Mouse (Mus musculus) CH12.LX (cell line): ENCODE results near the gene Cux1. TPM values are rescaled to one million over a fixed set of nuclear protein-coding genes. Genes with fewer than 3 reads are reported as not detected.

ENCODE experiments used
- DNase-seq: peaks from one replicate; pipeline ENCODE4 v3.0.0-alpha.2; 2013; ENCODE audit errors: extremely low read depth
- H3K27ac ChIP-seq: 2 replicates; pipeline ENCODE4 v1.5.1; 2012; ENCODE audit warnings: low read depth, mild to moderate bottlenecking, control low read depth, moderate library complexity; ENCODE audit not compliant: insufficient read depth
- H3K27me3 ChIP-seq: replicated peaks from 2 replicates; pipeline ENCODE3; 2012; ENCODE audit warnings: inconsistent platforms
- H3K36me3 ChIP-seq, 2 experiments: replicated peaks in 1 of 2; 2 replicates each; pipeline versions ENCODE3 to v1.6.1; 2012; ENCODE audit warnings: inconsistent platforms in 1 of 2, low read length in 1 of 2, mild to moderate bottlenecking in 1 of 2, mixed read lengths in 1 of 2, moderate library complexity in 1 of 2; ENCODE audit not compliant: control insufficient read depth in 1 of 2, insufficient read depth in 1 of 2
- H3K4me1 ChIP-seq, 2 experiments: 2 replicates each; pipeline ENCODE4 v1.6.1; 2012; ENCODE audit warnings: inconsistent platforms in 1 of 2, moderate library complexity in 1 of 2; ENCODE audit not compliant: insufficient read depth in 2 of 2, control insufficient read depth in 1 of 2
- H3K4me2 ChIP-seq: 2 replicates; pipeline ENCODE4 v1.6.1; 2012; ENCODE audit warnings: low read depth, mild to moderate bottlenecking, control low read depth; ENCODE audit not compliant: poor library complexity, insufficient read depth, severe bottlenecking
- H3K4me3 ChIP-seq, 3 experiments: fragments of 150-350 bp in 1 of 3; sonication (generic) in 1 of 3; replicated peaks in 1 of 3; 2 replicates each; pipeline versions ENCODE3 to v1.5.1; 2011 to 2012; ENCODE audit warnings: low read depth in 2 of 3, low read length in 2 of 3, mild to moderate bottlenecking in 2 of 3, moderate library complexity in 2 of 3, control low read depth in 1 of 3, improper control_type of control experiment in 1 of 3, inconsistent platforms in 1 of 3, mixed read lengths in 1 of 3; ENCODE audit not compliant: poor library complexity in 1 of 3
- H3K79me2 ChIP-seq: replicated peaks from 2 replicates; pipeline ENCODE4 v1.6.1; 2012; ENCODE audit warnings: mild to moderate bottlenecking, moderate library complexity; ENCODE audit not compliant: control insufficient read depth, poor library complexity, insufficient read depth, severe bottlenecking; ENCODE audit errors: extremely low read depth
- H3K9ac ChIP-seq: 2 replicates; pipeline ENCODE4 v1.6.1; 2012; ENCODE audit warnings: low read depth, mild to moderate bottlenecking, control low read depth, moderate library complexity; ENCODE audit not compliant: insufficient read depth
- H3K9me3 ChIP-seq: replicated peaks from 2 replicates; pipeline ENCODE3; 2012; ENCODE audit warnings: low read length, inconsistent platforms, mixed read lengths
- CHD2 ChIP-seq: IDR thresholded peaks from 2 replicates; pipeline ENCODE4 v1.6.1; 2011; ENCODE audit warnings: low read length, improper control_type of control experiment
- E2F4 ChIP-seq: IDR thresholded peaks from 2 replicates; pipeline ENCODE4 v1.6.1; 2011; ENCODE audit warnings: low read depth, low read length, improper control_type of control experiment; ENCODE audit not compliant: insufficient replicate concordance
- ELF1 ChIP-seq: IDR thresholded peaks from 2 replicates; pipeline ENCODE4 v1.6.1; 2014; ENCODE audit warnings: low read depth, mild to moderate bottlenecking, inconsistent platforms, low read length, improper control_type of control experiment
- EP300 ChIP-seq: IDR thresholded peaks from 2 replicates; pipeline ENCODE4 v1.6.1; 2011; ENCODE audit warnings: low read length, improper control_type of control experiment
- GABPA ChIP-seq: IDR thresholded peaks from 2 replicates; pipeline ENCODE4 v1.6.1; 2012; ENCODE audit warnings: low read depth, low read length, improper control_type of control experiment, inconsistent platforms; ENCODE audit not compliant: insufficient replicate concordance
- HCFC1 ChIP-seq: IDR thresholded peaks from 2 replicates; pipeline ENCODE4 v1.6.1; 2012; ENCODE audit warnings: low read depth, mild to moderate bottlenecking, inconsistent platforms, low read length, improper control_type of control experiment
- KAT2A ChIP-seq: IDR thresholded peaks from 2 replicates; pipeline ENCODE4 v1.6.1; 2012; ENCODE audit warnings: low read length, improper control_type of control experiment, inconsistent platforms; ENCODE audit not compliant: insufficient replicate concordance
- MAX ChIP-seq: IDR thresholded peaks from 2 replicates; pipeline ENCODE4 v1.6.1; 2011; ENCODE audit warnings: low read length, improper control_type of control experiment
- MYC ChIP-seq: IDR thresholded peaks from 2 replicates; pipeline ENCODE4 v1.6.1; 2011; ENCODE audit warnings: low read depth, mild to moderate bottlenecking, improper control_type of control experiment, low read length
- NRF1 ChIP-seq: IDR thresholded peaks from 2 replicates; pipeline ENCODE4 v1.6.1; 2014; ENCODE audit warnings: low read depth, mild to moderate bottlenecking, inconsistent platforms, low read length, improper control_type of control experiment, moderate library complexity
- PAX5 ChIP-seq: IDR thresholded peaks from 2 replicates; pipeline ENCODE4 v1.6.1; 2012; ENCODE audit warnings: low read length, inconsistent platforms, mixed read lengths
- RAD21 ChIP-seq: IDR thresholded peaks from 2 replicates; pipeline ENCODE4 v1.6.1; 2011; ENCODE audit warnings: low read depth, mild to moderate bottlenecking, low read length, improper control_type of control experiment, moderate library complexity
- RCOR1 ChIP-seq: conservative IDR thresholded peaks from 2 replicates; pipeline ENCODE4 v1.6.1; 2012; ENCODE audit warnings: low read depth, mild to moderate bottlenecking, inconsistent platforms, low read length, improper control_type of control experiment
- UBTF ChIP-seq: IDR thresholded peaks from 2 replicates; pipeline ENCODE4 v1.6.1; 2012; ENCODE audit warnings: low read depth, mild to moderate bottlenecking, inconsistent platforms, low read length, improper control_type of control experiment, moderate library complexity
- ZC3H11A ChIP-seq: IDR thresholded peaks from 2 replicates; pipeline ENCODE4 v1.6.1; 2012; ENCODE audit warnings: low read depth, mild to moderate bottlenecking, inconsistent platforms, low read length, improper control_type of control experiment
- ZMIZ1 ChIP-seq: IDR thresholded peaks from 2 replicates; pipeline ENCODE4 v1.6.1; 2012; ENCODE audit warnings: low read depth, mild to moderate bottlenecking, inconsistent platforms, low read length, improper control_type of control experiment
- dilution Hi-C: fragments of 300-500 bp; cut with MboI; formaldehyde crosslinking; loops from 2 replicates; pipeline ENCODE4 v1.14.3; 2020; ENCODE audit warnings: low sequenced_read_pairs; ENCODE audit not compliant: extremely low pct_unique_long_range_greater_than_20kb, extremely low pct_ligation_motif_present
- in situ Hi-C: fragments of 300-500 bp; cut with MboI; formaldehyde crosslinking; loops from 3 replicates; pipeline ENCODE4 v1.14.3; 2019; ENCODE audit warnings: low sequenced_read_pairs, low pct_ligation_motif_present, low pct_unique_long_range_greater_than_20kb, mixed read lengths
- polyA plus RNA-seq: library from polyadenylated mRNA; unstranded; fragments of >175 nt; gene quantifications from 2 replicates; pipeline ENCODE4 v1.2.1, GENCODE M21; 2012; ENCODE audit warnings: low read depth; ENCODE audit not compliant: insufficient read length
- total RNA-seq, 2 experiments: library from RNA; depleted of rRNA; stranded (reverse); fragments of 300-350 nt in 1 of 2; fragments of >200 nt in 1 of 2; gene quantifications; 2 replicates each; pipeline ENCODE4 v1.2.3; 2012 to 2014

Gene Cux1
- total and polyA plus RNA-seq, 3 experiments, result 12.4 to 21.9 (median 19.6) TPM

- H3K27me3 ChIP-seq, result no peaks in the 10 kb centered on the region
- no peak overlapping the region for H3K4me2 ChIP-seq
- dilution Hi-C loops (no loop called here), in situ Hi-C loops (no loop called here)
- no peaks in the 10 kb centered on the region for H3K79me2 ChIP-seq
- peaks cover 0 to 20% of the 10 kb centered on the region in 2 experiments; a peak in 2 of 4 replicates for H3K4me1 ChIP-seq
- H3K4me3 ChIP-seq, result no peak overlapping the region
- no peak overlapping the region for H3K9ac ChIP-seq
- H3K36me3 ChIP-seq, result no peaks in the 10 kb centered on the region
- DNase-seq, result no peak
- no peaks in the 10 kb centered on the region for H3K9me3 ChIP-seq
- H3K27ac ChIP-seq, result no peak overlapping the region
- TF ChIP-seq KAT2A, result no peak
Measured at GRCm38 (mm10) chr5:136494288-136494687, 73.0 kb downstream of the Cux1 start.

DNA sequence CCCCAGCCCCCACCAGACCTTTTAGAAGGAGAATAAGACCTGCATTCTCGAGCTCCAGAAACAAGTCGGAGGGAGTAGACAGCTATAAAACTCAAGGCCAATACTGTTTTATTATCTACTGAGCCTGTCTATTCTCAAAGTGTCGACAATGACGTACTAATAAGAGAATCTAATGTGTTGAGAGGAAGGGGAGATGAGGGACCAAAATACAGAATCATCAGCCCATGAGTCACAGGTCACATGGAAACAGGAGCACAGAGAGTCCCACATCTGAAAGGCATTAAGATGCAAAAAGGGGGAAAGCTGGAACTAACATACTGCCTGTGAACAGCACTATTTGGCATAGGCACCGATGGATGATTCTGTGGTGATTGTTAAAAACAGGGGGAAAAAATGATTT, 77.8 kb downstream of the Cux1 start:
- H3K4me2 ChIP-seq, result no peak overlapping the region
- H3K27me3 ChIP-seq, result no peaks in the 10 kb centered on the region
- no peak overlapping the region for H3K4me3 ChIP-seq
- no peaks in the 10 kb centered on the region for H3K9me3 ChIP-seq
- DNase-seq, result no peak
- H3K9ac ChIP-seq, result no peak overlapping the region
- H3K27ac ChIP-seq, result no peak overlapping the region
- TF ChIP-seq GABPA (no peak), ZMIZ1 (no peak), PAX5 (no peak), UBTF (no peak), ELF1 (no peak), ZC3H11A (no peak), EP300 (no peak), CHD2 (no peak), RCOR1 (no peak), RAD21 (no peak), MAX (no peak), HCFC1 (no peak), MYC (no peak), NRF1 (no peak), E2F4 (no peak)
- peaks cover 3 to 10% of the 10 kb centered on the region in 2 experiments for H3K36me3 ChIP-seq
- H3K79me2 ChIP-seq, result 0 out of 2 replicates have a peak, but pooled peaks cover 6% of the 10 kb centered on the region
- peaks cover 0 to 39% of the 10 kb centered on the region in 2 experiments; a peak in 2 of 4 replicates for H3K4me1 ChIP-seq
- dilution Hi-C loops, result no loop called here
- in situ Hi-C loops, result no loop called here
